Mouse (Mus musculus) forebrain, embryonic 11.5 days (tissue): Measurements from ENCODE around the gene Gata2. TPM values are rescaled to one million over a fixed set of nuclear protein-coding genes. Genes with fewer than 3 reads are reported as not detected.

ENCODE experiments used
- ATAC-seq: fragments of 200-750 bp; cut with Nextera tagmentation; replicated peaks from 2 replicates; pipeline ENCODE4 v1.8.0; 2017; ENCODE audit warnings: moderate TSS enrichment; ENCODE audit not compliant: low FRiP score
- DNase-seq: peaks from one replicate; pipeline ENCODE4 v3.0.0-alpha.2; 2017; ENCODE audit warnings: low spot score
- H3K27ac ChIP-seq: fragments of 300-500 bp; sonication (generic); 2 replicates; pipeline ENCODE4 v1.5.1; 2014; ENCODE audit warnings: low read depth, low read length
- H3K27me3 ChIP-seq: fragments of 300-500 bp; sonication (generic); 2 replicates; pipeline ENCODE4 v1.6.1; 2014; ENCODE audit warnings: mild to moderate bottlenecking, low read length, mixed read lengths; ENCODE audit not compliant: control insufficient read depth, insufficient read depth
- H3K36me3 ChIP-seq: fragments of 300-500 bp; sonication (generic); 2 replicates; pipeline ENCODE4 v1.6.1; 2014; ENCODE audit warnings: mild to moderate bottlenecking, low read length, moderate library complexity, mixed read lengths; ENCODE audit not compliant: control insufficient read depth, insufficient read depth
- H3K4me1 ChIP-seq: fragments of 300-500 bp; sonication (generic); replicated peaks from 2 replicates; pipeline ENCODE4 v1.6.1; 2014; ENCODE audit warnings: low read length, mixed read lengths; ENCODE audit not compliant: control insufficient read depth, insufficient read depth
- H3K4me2 ChIP-seq: fragments of 300-500 bp; sonication (generic); 2 replicates; pipeline ENCODE4 v1.6.1; 2014; ENCODE audit warnings: low read depth, mild to moderate bottlenecking, low read length, moderate library complexity, mixed read lengths; ENCODE audit not compliant: severe bottlenecking
- H3K4me3 ChIP-seq: fragments of 300-500 bp; sonication (generic); 2 replicates; pipeline ENCODE4 v1.5.1; 2014; ENCODE audit warnings: low read depth, low read length
- H3K9ac ChIP-seq: fragments of 300-500 bp; sonication (generic); 2 replicates; pipeline ENCODE4 v1.6.1; 2014; ENCODE audit warnings: low read length
- H3K9me3 ChIP-seq: fragments of 300-500 bp; sonication (generic); 2 replicates; pipeline ENCODE4 v1.6.1; 2016; ENCODE audit warnings: low read length, mixed read lengths; ENCODE audit not compliant: control insufficient read depth
- WGBS: fragments of 180-500 bp; shearing (Covaris S2); extraction: QIAGEN DNeasy Blood & Tissue Kit; methylation state at CpG from one replicate; pipeline ENCODE4 v1.1.7; 2014; 5-methylcytosine and 5-hydroxymethylcytosine counted together
- polyA plus RNA-seq: library from polyadenylated mRNA; unstranded; fragments of >200 nt; fragmentation: Nextera tagmentation; extraction: Ambion mirVana; gene quantifications from 2 replicates; pipeline ENCODE4 v1.2.1, GENCODE M21; 2014

Gene Gata2
- polyA plus RNA-seq, 1 experiment from 2014 or later, result 7.9 TPM

GRCm38 (mm10) chr6:88203791-88204405 lies 10.2 kb downstream of the Gata2 start:
- Histone ChIP-seq H3K9me3 (no peaks in the 10 kb centered on the region), H3K4me3 (no peak overlapping the region), H3K27me3 (peaks cover 81% of the 10 kb centered on the region), H3K27ac (no peak overlapping the region), H3K9ac (no peak overlapping the region), H3K36me3 (no peaks in the 10 kb centered on the region), H3K4me2 (no peak overlapping the region), H3K4me1 (0 out of 2 replicates have a peak, but pooled peaks cover 3% of the 10 kb centered on the region)
- ATAC-seq (no peak), DNase-seq (no peak)
- 3% methylated on average over 10 of the region's 10 CpGs for WGBS

- Histone ChIP-seq H3K9me3 (no peaks in the 10 kb centered on the region), H3K27ac (no peak overlapping the region), H3K4me1 (no peaks in the 10 kb centered on the region), H3K4me2 (no peak overlapping the region), H3K4me3 (no peak overlapping the region), H3K27me3 (peaks cover 72% of the 10 kb centered on the region), H3K9ac (no peak overlapping the region), H3K36me3 (no peaks in the 10 kb centered on the region)
- DNase-seq (no peak), ATAC-seq (0 out of 2 replicates have a peak, but pooled peaks have one; percentile 21)
- 5% methylated on average over 25 of the region's 25 CpGs for WGBS
Measured at GRCm38 (mm10) chr6:88204531-88205385, 11.1 kb downstream of the Gata2 start.

DNA sequence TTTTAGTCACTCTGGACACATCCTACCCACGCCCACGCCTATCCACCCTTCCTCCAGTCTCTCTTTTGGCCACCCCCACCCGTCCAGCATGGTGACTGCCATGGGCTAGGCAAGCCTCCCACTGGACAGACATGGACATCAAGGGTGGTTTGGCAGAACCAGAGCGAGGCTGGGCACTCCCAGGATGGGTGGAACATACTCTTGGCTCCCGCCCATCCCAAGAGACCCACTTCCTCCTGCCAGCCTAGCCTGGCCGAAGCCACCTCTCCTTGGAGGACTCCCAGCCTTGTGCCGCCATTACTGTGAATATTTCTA lies 11.7 kb downstream of the Gata2 start:
- no peak overlapping the region for H3K27ac ChIP-seq
- 18% methylated on average over 7 of the region's 7 CpGs for WGBS
- no peaks in the 10 kb centered on the region for H3K9me3 ChIP-seq
- peaks cover 66% of the 10 kb centered on the region for H3K27me3 ChIP-seq
- no peak for ATAC-seq
- no peak overlapping the region for H3K9ac ChIP-seq
- no peaks in the 10 kb centered on the region for H3K4me1 ChIP-seq
- no peak overlapping the region for H3K4me2 ChIP-seq
- H3K36me3 ChIP-seq, result no peaks in the 10 kb centered on the region
- no peak for DNase-seq
- no peak overlapping the region for H3K4me3 ChIP-seq

GRCm38 (mm10) chr6:88205937-88206336 lies 12.2 kb downstream of the Gata2 start:
- H3K27me3 ChIP-seq, result peaks cover 61% of the 10 kb centered on the region
- no peak overlapping the region for H3K9ac ChIP-seq
- H3K9me3 ChIP-seq, result no peaks in the 10 kb centered on the region
- H3K4me3 ChIP-seq, result no peak overlapping the region
- 10% methylated on average over 9 of the region's 9 CpGs for WGBS
- H3K27ac ChIP-seq, result no peak overlapping the region
- H3K4me2 ChIP-seq, result no peak overlapping the region
- no peak for DNase-seq
- no peaks in the 10 kb centered on the region for H3K36me3 ChIP-seq
- ATAC-seq, result no peak
- no peaks in the 10 kb centered on the region for H3K4me1 ChIP-seq

- Histone ChIP-seq H3K4me1 (no peaks in the 10 kb centered on the region), H3K36me3 (no peaks in the 10 kb centered on the region), H3K9ac (no peak overlapping the region), H3K27me3 (peaks cover 54% of the 10 kb centered on the region), H3K4me2 (no peak overlapping the region), H3K9me3 (no peaks in the 10 kb centered on the region), H3K4me3 (no peak overlapping the region), H3K27ac (no peak overlapping the region)
- WGBS, result 42% methylated on average over 7 of the region's 7 CpGs
- DNase-seq (no peak), ATAC-seq (no peak)
Measured at GRCm38 (mm10) chr6:88206566-88206965, 12.9 kb downstream of the Gata2 start.

GRCm38 (mm10) chr6:88207403-88208033 lies 13.8 kb downstream of the Gata2 start:
- ATAC-seq, result no peak
- no peaks in the 10 kb centered on the region for H3K9me3 ChIP-seq
- no peak for DNase-seq
- no peak overlapping the region for H3K4me3 ChIP-seq
- no peaks in the 10 kb centered on the region for H3K4me1 ChIP-seq
- no peak overlapping the region for H3K27ac ChIP-seq
- H3K4me2 ChIP-seq, result no peak overlapping the region
- no peak overlapping the region for H3K9ac ChIP-seq
- 86% methylated on average over 10 of the region's 10 CpGs for WGBS
- H3K36me3 ChIP-seq, result no peaks in the 10 kb centered on the region
- peaks cover 46% of the 10 kb centered on the region for H3K27me3 ChIP-seq

DNA sequence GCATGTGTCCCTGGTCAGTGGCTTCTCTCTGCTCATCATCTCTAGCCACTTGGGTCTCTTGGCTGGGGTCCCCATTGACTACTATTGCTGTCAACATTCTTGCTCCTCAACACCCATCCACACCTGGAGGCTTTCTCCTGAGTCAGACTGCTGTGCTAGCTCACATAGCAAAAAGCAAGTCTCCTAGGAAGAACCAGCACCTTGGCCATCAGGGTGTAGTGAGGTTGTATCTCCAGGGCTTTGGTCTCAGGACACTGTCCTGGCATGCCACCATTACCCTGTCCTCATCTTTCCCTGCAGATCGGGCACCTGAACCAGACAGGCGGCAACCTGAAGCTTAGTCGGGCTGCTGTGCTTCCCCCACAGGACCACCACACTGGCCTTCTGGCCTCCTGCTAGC lies 14.6 kb downstream of the Gata2 start:
- Histone ChIP-seq H3K9me3 (no peaks in the 10 kb centered on the region), H3K4me2 (no peak overlapping the region), H3K4me1 (no peaks in the 10 kb centered on the region), H3K9ac (no peak overlapping the region), H3K36me3 (no peaks in the 10 kb centered on the region), H3K27me3 (peaks cover 40% of the 10 kb centered on the region), H3K4me3 (no peak overlapping the region), H3K27ac (no peak overlapping the region)
- no peak for ATAC-seq
- DNase-seq, result no peak
- 95% methylated on average over 3 of the region's 3 CpGs for WGBS

GRCm38 (mm10) chr6:88209453-88209852 lies 15.8 kb downstream of the Gata2 start:
- ATAC-seq (no peak), DNase-seq (no peak)
- no peaks in the 10 kb centered on the region for H3K36me3 ChIP-seq
- H3K4me3 ChIP-seq, result no peak overlapping the region
- H3K4me1 ChIP-seq, result no peaks in the 10 kb centered on the region
- H3K9ac ChIP-seq, result no peak overlapping the region
- peaks cover 29% of the 10 kb centered on the region for H3K27me3 ChIP-seq
- no peaks in the 10 kb centered on the region for H3K9me3 ChIP-seq
- 80% methylated on average over 5 of the region's 5 CpGs for WGBS
- no peak overlapping the region for H3K4me2 ChIP-seq
- H3K27ac ChIP-seq, result no peak overlapping the region
